Mouse (Mus musculus): ENCODE results near the gene Sipa1l2. TPM values are rescaled to one million over a fixed set of nuclear protein-coding genes. Genes with fewer than 3 reads are reported as not detected.

Gene Sipa1l2
- total and polyA plus RNA-seq, 2 experiments from 2014 or later: 10.1 to 52.6 TPM

DNA sequence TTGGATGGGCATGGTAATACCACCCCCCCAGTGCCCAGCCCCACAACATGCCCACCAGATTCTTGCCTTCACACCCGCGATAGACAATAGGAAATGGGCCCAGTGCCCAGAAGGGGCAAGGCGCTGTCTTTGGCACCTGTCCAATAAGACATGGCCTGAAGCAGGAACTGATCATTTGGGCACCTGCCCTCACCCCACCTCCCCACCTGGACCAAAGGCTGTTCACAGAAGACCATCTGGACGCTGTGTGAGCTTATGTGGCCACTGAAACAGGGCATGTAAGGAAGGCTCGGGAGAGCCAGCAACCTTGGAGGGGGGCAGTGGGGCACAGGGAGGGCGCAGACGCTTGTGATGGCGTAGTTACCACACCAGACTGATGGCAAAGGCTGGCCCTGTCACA, 174.6 kb downstream of the Sipa1l2 start:
- peak; percentile 82 for DNase-seq (ENCODE audit: low spot score)
- 69% methylated on average over 8 of the region's 8 CpGs for WGBS
- no peaks in the 10 kb centered on the region for H3K27me3 ChIP-seq (ENCODE audit: insufficient read depth, low read length)

DNA sequence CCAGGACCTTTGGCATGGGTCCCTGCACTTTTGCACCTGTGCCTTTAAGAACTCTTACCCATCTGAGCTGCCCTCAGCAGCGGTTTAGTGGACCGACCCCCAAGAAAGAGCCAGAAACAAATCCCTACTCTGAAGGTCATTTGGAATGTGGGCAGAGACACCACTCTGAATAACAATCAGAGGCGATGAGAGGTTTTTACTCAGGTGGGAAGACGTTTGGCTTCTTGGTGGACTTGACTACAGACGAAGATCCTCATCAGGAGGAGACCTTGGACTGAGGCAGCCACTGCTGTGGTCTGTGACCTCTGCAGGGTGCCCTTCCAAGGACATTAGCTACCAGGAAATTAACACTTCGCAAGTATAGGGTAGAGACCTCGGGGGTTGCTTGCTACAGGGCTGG, 177.9 kb downstream of the Sipa1l2 start:
- Histone ChIP-seq H3K4me3 (ENCODE audit: low read depth, low read length) (no peak overlapping the region), H3K9me3 (ENCODE audit: low read length) (no peaks in the 10 kb centered on the region), H3K27me3 (ENCODE audit: insufficient read depth, low read length) (no peaks in the 10 kb centered on the region), H3K27ac (ENCODE audit: low read depth, low read length) (no peak overlapping the region), H3K4me2 (ENCODE audit: low read depth, low read length, poor library complexity, severe bottlenecking) (no peak overlapping the region), H3K9ac (replicated peaks; ENCODE audit: low read length, poor library complexity, severe bottlenecking) (no peak overlapping the region), H3K36me3 (ENCODE audit: insufficient read depth, low read length) (no peaks in the 10 kb centered on the region), H3K4me1 (ENCODE audit: insufficient read depth, low read length) (0 out of 2 replicates have a peak, but pooled peaks cover 6% of the 10 kb centered on the region)
- no peak for TF ChIP-seq CTCF (IDR thresholded peaks at IDR 0.05)
- 64% methylated on average over 7 of the region's 7 CpGs for WGBS
- DNase-seq (ENCODE audit: low spot score) (no peak), ATAC-seq (ENCODE audit: low FRiP score) (no peak)

More for the DNA sequence above, 174.6 kb downstream of the Sipa1l2 start:
- ATAC-seq (ENCODE audit: low FRiP score): no peak
- no peak for TF ChIP-seq CTCF (IDR thresholded peaks at IDR 0.05)
- no peak overlapping the region for H3K4me3 ChIP-seq (ENCODE audit: low read depth, low read length)
- no peak overlapping the region for H3K27ac ChIP-seq (ENCODE audit: low read depth, low read length)
- H3K36me3 ChIP-seq (ENCODE audit: insufficient read depth, low read length): no peaks in the 10 kb centered on the region
- H3K9me3 ChIP-seq (ENCODE audit: low read length): no peaks in the 10 kb centered on the region
- no peak overlapping the region for H3K9ac ChIP-seq (replicated peaks; ENCODE audit: low read length, poor library complexity, severe bottlenecking)
- H3K4me2 ChIP-seq (ENCODE audit: low read depth, low read length, poor library complexity, severe bottlenecking): no peak overlapping the region
- H3K4me1 ChIP-seq (ENCODE audit: insufficient read depth, low read length): 0 out of 2 replicates have a peak, but pooled peaks cover 6% of the 10 kb centered on the region

DNA sequence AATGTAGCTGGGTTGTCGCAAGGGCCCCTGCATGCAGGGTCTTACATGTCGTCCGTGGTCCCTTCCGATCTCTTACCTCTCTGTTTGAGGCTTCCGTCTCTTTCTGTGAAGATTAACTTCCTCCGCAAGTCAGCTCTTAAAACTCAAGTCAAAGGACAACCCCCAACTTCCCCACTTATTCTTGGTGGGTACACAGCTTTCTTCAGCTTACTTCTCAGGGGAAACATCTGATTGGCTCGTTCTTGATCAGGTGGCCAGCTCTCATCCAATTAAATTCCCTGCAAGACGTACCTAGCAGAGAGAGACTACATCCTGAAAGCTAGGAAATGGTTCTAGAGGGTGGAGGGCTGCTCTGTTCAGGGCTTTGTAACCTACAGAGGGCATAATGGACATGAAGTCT, 178.3 kb downstream of the Sipa1l2 start:
- H3K4me3 ChIP-seq (ENCODE audit: low read depth, low read length): no peak overlapping the region
- no peak overlapping the region for H3K4me2 ChIP-seq (ENCODE audit: low read depth, low read length, poor library complexity, severe bottlenecking)
- WGBS: 75% methylated on average over 8 of the region's 8 CpGs
- ATAC-seq (ENCODE audit: low FRiP score) (no peak), DNase-seq (ENCODE audit: low spot score) (no peak)
- no peak overlapping the region for H3K9ac ChIP-seq (replicated peaks; ENCODE audit: low read length, poor library complexity, severe bottlenecking)
- H3K36me3 ChIP-seq (ENCODE audit: insufficient read depth, low read length): no peaks in the 10 kb centered on the region
- no peaks in the 10 kb centered on the region for H3K9me3 ChIP-seq (ENCODE audit: low read length)
- H3K4me1 ChIP-seq (ENCODE audit: insufficient read depth, low read length): peaks cover 6% of the 10 kb centered on the region; the same call in 1 of the 2 replicates
- no peak overlapping the region for H3K27ac ChIP-seq (ENCODE audit: low read depth, low read length)
- TF ChIP-seq CTCF (IDR thresholded peaks at IDR 0.05): no peak
- no peaks in the 10 kb centered on the region for H3K27me3 ChIP-seq (ENCODE audit: insufficient read depth, low read length)

DNA sequence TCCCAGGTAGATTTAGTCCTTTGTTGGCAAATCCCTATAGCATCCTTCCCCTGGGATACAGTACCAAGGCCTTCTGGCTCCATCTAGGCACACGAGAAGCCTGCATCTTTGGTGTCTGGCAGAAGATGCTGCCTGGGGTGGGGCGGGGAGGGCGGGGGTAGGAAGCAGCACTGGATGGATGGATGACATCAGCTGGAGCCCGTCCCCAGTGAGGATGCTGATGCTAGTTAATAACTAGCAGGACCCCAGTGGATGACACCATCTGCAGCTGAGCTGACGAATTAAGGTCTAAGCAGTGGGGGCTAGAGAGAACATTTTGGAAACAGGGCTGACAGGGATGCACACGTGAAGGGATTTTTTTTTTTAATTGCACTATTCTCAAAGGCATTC, 179.1 kb downstream of the Sipa1l2 start:
- Histone ChIP-seq H3K4me3 (ENCODE audit: low read depth, low read length) (no peak overlapping the region), H3K4me1 (ENCODE audit: insufficient read depth, low read length) (peaks cover 13% of the 10 kb centered on the region; the same call in 1 of the 2 replicates), H3K4me2 (ENCODE audit: low read depth, low read length, poor library complexity, severe bottlenecking) (no peak overlapping the region), H3K27me3 (ENCODE audit: insufficient read depth, low read length) (no peaks in the 10 kb centered on the region), H3K9me3 (ENCODE audit: low read length) (no peaks in the 10 kb centered on the region), H3K27ac (ENCODE audit: low read depth, low read length) (peak overlapping the region; percentile 55; the same call in 1 of the 2 replicates), H3K9ac (replicated peaks; ENCODE audit: low read length, poor library complexity, severe bottlenecking) (no peak overlapping the region), H3K36me3 (ENCODE audit: insufficient read depth, low read length) (no peaks in the 10 kb centered on the region)
- ATAC-seq (ENCODE audit: low FRiP score) (no peak), DNase-seq (ENCODE audit: low spot score) (peak; percentile 84)
- 35% methylated on average over 6 of the region's 6 CpGs for whole genome bisulfite sequencing
- no peak for TF ChIP-seq CTCF (IDR thresholded peaks at IDR 0.05)

DNA sequence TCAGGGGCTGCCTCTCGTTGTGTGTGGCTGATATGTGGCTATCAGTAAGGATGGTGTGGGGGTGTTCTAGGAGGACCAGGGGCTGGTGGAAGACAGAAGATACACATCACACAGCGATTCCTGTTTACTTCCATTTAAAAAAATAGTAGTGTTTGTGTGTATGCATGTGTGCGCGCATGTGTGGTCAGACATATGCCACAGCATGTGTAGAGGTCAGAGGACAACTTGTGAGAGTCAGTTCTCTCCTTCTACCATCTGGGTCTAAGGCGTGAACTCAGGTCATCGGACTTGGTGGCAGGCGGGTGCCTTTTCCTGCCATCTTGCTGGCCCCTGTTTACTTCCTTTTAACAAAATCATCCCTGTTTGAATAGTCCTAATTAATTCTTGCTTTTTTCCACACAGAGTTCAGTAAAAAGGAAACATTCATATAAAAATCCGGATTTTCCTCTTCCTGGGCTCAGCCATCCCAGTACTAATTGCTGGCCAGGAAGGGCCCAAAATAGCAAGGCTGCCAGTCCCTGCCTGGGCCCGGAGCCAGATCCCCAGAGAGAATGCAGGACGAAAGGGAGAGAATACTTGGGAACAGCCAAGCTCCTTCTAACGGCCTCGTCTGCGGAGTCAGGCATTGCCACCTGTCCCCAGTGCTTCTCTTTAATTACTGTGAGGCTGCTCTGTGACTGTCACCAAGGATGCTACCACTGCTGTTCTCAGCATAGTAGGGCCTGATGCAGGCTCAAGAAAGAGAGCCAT, 179.7 kb downstream of the Sipa1l2 start:
- no peak for ATAC-seq (ENCODE audit: low FRiP score)
- peaks cover 14% of the 10 kb centered on the region; the same call in 1 of the 2 replicates for H3K4me1 ChIP-seq (ENCODE audit: insufficient read depth, low read length)

DNA sequence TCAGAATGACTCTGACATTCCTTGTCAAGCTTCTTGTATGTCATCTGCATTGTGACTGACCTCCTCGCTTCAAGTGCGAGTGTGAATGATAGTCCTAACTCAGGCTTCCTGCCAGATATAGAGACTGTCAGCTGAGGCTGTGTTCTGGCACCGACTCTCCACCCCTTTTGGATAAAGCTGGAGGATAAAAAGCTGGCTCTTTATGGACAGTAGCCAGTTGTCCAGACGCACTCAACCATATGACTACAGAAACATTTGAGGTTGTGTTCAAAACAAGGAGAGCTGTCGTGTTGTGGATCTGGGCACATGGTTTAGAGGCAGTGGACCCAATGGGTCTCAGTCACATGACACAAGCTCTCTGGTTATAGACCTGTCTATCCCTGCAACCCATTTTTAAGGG, 180.3 kb downstream of the Sipa1l2 start:
- Histone ChIP-seq H3K9me3 (ENCODE audit: low read length) (no peaks in the 10 kb centered on the region), H3K4me1 (ENCODE audit: insufficient read depth, low read length) (peaks cover 13% of the 10 kb centered on the region; the same call in 1 of the 2 replicates), H3K4me2 (ENCODE audit: low read depth, low read length, poor library complexity, severe bottlenecking) (no peak overlapping the region), H3K27me3 (ENCODE audit: insufficient read depth, low read length) (no peaks in the 10 kb centered on the region), H3K4me3 (ENCODE audit: low read depth, low read length) (no peak overlapping the region), H3K36me3 (ENCODE audit: insufficient read depth, low read length) (no peaks in the 10 kb centered on the region), H3K9ac (replicated peaks; ENCODE audit: low read length, poor library complexity, severe bottlenecking) (no peak overlapping the region), H3K27ac (ENCODE audit: low read depth, low read length) (no peak overlapping the region)
- WGBS: 58% methylated on average over 5 of the region's 5 CpGs
- peak; percentile 94 for DNase-seq (ENCODE audit: low spot score)
- TF ChIP-seq CTCF (IDR thresholded peaks at IDR 0.05): no peak
- no peak for ATAC-seq (ENCODE audit: low FRiP score)

More for the DNA sequence above, 179.7 kb downstream of the Sipa1l2 start:
- Histone ChIP-seq H3K27ac (ENCODE audit: low read depth, low read length) (peak overlapping the region; percentile 55; the same call in 1 of the 2 replicates), H3K9me3 (ENCODE audit: low read length) (no peaks in the 10 kb centered on the region), H3K4me3 (ENCODE audit: low read depth, low read length) (no peak overlapping the region), H3K36me3 (ENCODE audit: insufficient read depth, low read length) (no peaks in the 10 kb centered on the region), H3K27me3 (ENCODE audit: insufficient read depth, low read length) (no peaks in the 10 kb centered on the region), H3K4me2 (ENCODE audit: low read depth, low read length, poor library complexity, severe bottlenecking) (no peak overlapping the region), H3K9ac (replicated peaks; ENCODE audit: low read length, poor library complexity, severe bottlenecking) (no peak overlapping the region)
- peak; percentile 89 for DNase-seq (ENCODE audit: low spot score)
- 60% methylated on average over 13 of the region's 13 CpGs for WGBS
- no peak for TF ChIP-seq CTCF (IDR thresholded peaks at IDR 0.05)

Measured in midbrain, postnatal 0 days (tissue).